ENCODE assay signal across 22 mouse cellular contexts in genomic region chr9:31844614-31845013, GRCm38 (mm10).
DNase-seq lines count a peak whose midpoint lies in the region; ATAC-seq and TF ChIP-seq lines count a peak whose summit lies in the region.
"Had no signal": no experiment of that assay in that cellular context is flagged by ENCODE, and none has a peak within 500 bp of the region (broad histone marks: within the 10 kb centered on the region; RNA-seq: fewer than 3 reads in every experiment).

No protein-coding gene starts in this region.

- WGBS in stomach, embryonic 16.5 days: 59% methylated on average over 5 of the region's 5 CpGs
- WGBS in stomach, postnatal 0 days: 48% methylated on average over 5 of the region's 5 CpGs
- 69% methylated on average over 5 of the region's 5 CpGs for WGBS in midbrain, embryonic 14.5 days
- WGBS in cerebellum, adult 2 months: 63% methylated on average over 5 of the region's 5 CpGs

- no peaks in the 10 kb centered on the region for H3K9me3 ChIP-seq in stomach, embryonic 16.5 days (replicated peaks; ENCODE audit: control insufficient read depth, low read length)
- H3K9me3 ChIP-seq in stomach, postnatal 0 days (ENCODE audit: control insufficient read depth, low read length): no peaks in the 10 kb centered on the region
- no peaks in the 10 kb centered on the region for H3K9me3 ChIP-seq in midbrain, embryonic 14.5 days (ENCODE audit: control insufficient read depth, low read length)
- H3K9me3 ChIP-seq: embryonic facial prominence, embryonic 12.5 days; forebrain, embryonic 15.5 days; heart, embryonic 13.5 days; hindbrain, embryonic 13.5 days had no signal

- no peak overlapping the region for H3K4me2 ChIP-seq in stomach, embryonic 16.5 days (ENCODE audit: low read depth, low read length)
- H3K4me2 ChIP-seq in stomach, postnatal 0 days (replicated peaks; ENCODE audit: low read depth): no peak overlapping the region
- H3K4me2 ChIP-seq in midbrain, embryonic 14.5 days (ENCODE audit: low read length): no peak overlapping the region
- H3K4me2 ChIP-seq: embryonic facial prominence, embryonic 12.5 days; forebrain, embryonic 15.5 days; heart, embryonic 13.5 days; hindbrain, embryonic 13.5 days had no signal

- H3K36me3 ChIP-seq in stomach, embryonic 16.5 days (ENCODE audit: control insufficient read depth, insufficient read depth, low read length): no peaks in the 10 kb centered on the region
- no peaks in the 10 kb centered on the region for H3K36me3 ChIP-seq in stomach, postnatal 0 days (ENCODE audit: control insufficient read depth, insufficient read depth, low read length)
- no peaks in the 10 kb centered on the region for H3K36me3 ChIP-seq in midbrain, embryonic 14.5 days (ENCODE audit: control insufficient read depth, insufficient read depth, low read length)
- H3K36me3 ChIP-seq: embryonic facial prominence, embryonic 12.5 days; forebrain, embryonic 15.5 days; G1E; heart, embryonic 13.5 days; hindbrain, embryonic 13.5 days had no signal

- H3K9ac ChIP-seq in stomach, embryonic 16.5 days (ENCODE audit: low read length): no peak overlapping the region
- no peak overlapping the region for H3K9ac ChIP-seq in stomach, postnatal 0 days (ENCODE audit: low read length)
- no peak overlapping the region for H3K9ac ChIP-seq in midbrain, embryonic 14.5 days (replicated peaks; ENCODE audit: low read length)
- H3K9ac ChIP-seq: embryonic facial prominence, embryonic 12.5 days; forebrain, embryonic 15.5 days; heart, embryonic 13.5 days; hindbrain, embryonic 13.5 days had no signal

- peak overlapping the region; percentile 41 for H3K27ac ChIP-seq in stomach, embryonic 16.5 days (ENCODE audit: low read length)
- no peak overlapping the region for H3K27ac ChIP-seq in stomach, postnatal 0 days (replicated peaks)
- H3K27ac ChIP-seq in midbrain, embryonic 14.5 days (replicated peaks; ENCODE audit: low read depth, low read length): no peak overlapping the region
- no peak overlapping the region for H3K27ac ChIP-seq in cerebellum, adult 2 months (ENCODE audit: insufficient read depth, low read length)
- H3K27ac ChIP-seq: embryonic facial prominence, embryonic 12.5 days; forebrain, embryonic 15.5 days; heart, embryonic 13.5 days; hindbrain, embryonic 13.5 days had no signal

- TF ChIP-seq POLR2A in cerebellum, adult 2 months (IDR thresholded peaks at IDR 0.05; ENCODE audit: borderline replicate concordance, insufficient read depth, low read length): no peak

- ATAC-seq in frontal cortex, adult (ENCODE audit: low TSS enrichment): peak; percentile 52
- ATAC-seq in stomach, embryonic 16.5 days (ENCODE audit: insufficient read depth, low FRiP score): peak; percentile 53; the same call in 1 of the 2 replicates
- no peak for ATAC-seq in stomach, postnatal 0 days (ENCODE audit: low FRiP score, low TSS enrichment)
- no peak for ATAC-seq in midbrain, embryonic 14.5 days (ENCODE audit: low FRiP score, low TSS enrichment)
- ATAC-seq: CD4-positive, CD25-positive, alpha-beta regulatory T cell, adult 4 months; forebrain, embryonic 15.5 days had no signal

- TF ChIP-seq EP300 in stomach, postnatal 0 days (optimal IDR thresholded peaks at IDR 0.05): no peak

- DNase-seq in frontal cortex, adult 2 months (ENCODE audit: extremely low spot score in 1 of 2, low spot score in 1 of 2): no peak
- no peak for DNase-seq in stomach, postnatal 0 days (ENCODE audit: low spot score)
- DNase-seq in thymus, postnatal 14 days: peak; percentile 61
- DNase-seq in yolk sac, embryonic 10.5 days (ENCODE audit: low spot score): no peak
- no peak for DNase-seq in midbrain, embryonic 14.5 days
- DNase-seq in cerebellum, adult 2 months: no peak
- DNase-seq: adrenal gland, postnatal 10 days; B cell, adult 2 months; cerebellum, adult 11 months; cerebellum, adult 9-10 months; cerebellum, postnatal 25 days; gastrocnemius, postnatal 25 days; heart, postnatal 10 days; heart, postnatal 4 days had no signal

- H3K27me3 ChIP-seq in stomach, embryonic 16.5 days (ENCODE audit: control insufficient read depth, insufficient read depth, low read length): no peaks in the 10 kb centered on the region
- H3K27me3 ChIP-seq in stomach, postnatal 0 days (ENCODE audit: control insufficient read depth, insufficient read depth, low read length): no peaks in the 10 kb centered on the region
- H3K27me3 ChIP-seq in midbrain, embryonic 14.5 days (ENCODE audit: control insufficient read depth, insufficient read depth, low read length): no peaks in the 10 kb centered on the region
- no peaks in the 10 kb centered on the region for H3K27me3 ChIP-seq in cerebellum, adult 2 months (ENCODE audit: control insufficient read depth, insufficient read depth, low read length)
- H3K27me3 ChIP-seq: forebrain, embryonic 15.5 days; heart, embryonic 13.5 days; hindbrain, embryonic 13.5 days had no signal

- TF ChIP-seq CTCF in stomach, postnatal 0 days (IDR thresholded peaks at IDR 0.05; ENCODE audit: low read depth): no peak
- no peak for TF ChIP-seq CTCF in cerebellum, adult 2 months (IDR thresholded peaks at IDR 0.05; ENCODE audit: borderline replicate concordance, insufficient read depth, low read depth, low read length)

- no peak overlapping the region for H3K4me3 ChIP-seq in stomach, embryonic 16.5 days (replicated peaks; ENCODE audit: low read length)
- no peak overlapping the region for H3K4me3 ChIP-seq in stomach, postnatal 0 days (ENCODE audit: low read depth, low read length)
- no peak overlapping the region for H3K4me3 ChIP-seq in midbrain, embryonic 14.5 days (replicated peaks; ENCODE audit: low read depth, low read length)
- no peak overlapping the region for H3K4me3 ChIP-seq in cerebellum, adult 2 months (replicated peaks; ENCODE audit: insufficient read depth, low read depth, low read length)
- H3K4me3 ChIP-seq: embryonic facial prominence, embryonic 12.5 days; forebrain, embryonic 15.5 days; heart, embryonic 13.5 days; hindbrain, embryonic 13.5 days had no signal

- peaks cover 7% of the 10 kb centered on the region for H3K4me1 ChIP-seq in stomach, embryonic 16.5 days (ENCODE audit: control insufficient read depth, insufficient read depth, low read length)
- no peaks in the 10 kb centered on the region for H3K4me1 ChIP-seq in stomach, postnatal 0 days (replicated peaks; ENCODE audit: control insufficient read depth, insufficient read depth)
- H3K4me1 ChIP-seq in midbrain, embryonic 14.5 days (ENCODE audit: control insufficient read depth, insufficient read depth, low read length): no peaks in the 10 kb centered on the region
- no peaks in the 10 kb centered on the region for H3K4me1 ChIP-seq in cerebellum, adult 2 months (ENCODE audit: control insufficient read depth, insufficient read depth, low read length)
- H3K4me1 ChIP-seq: embryonic facial prominence, embryonic 12.5 days; forebrain, embryonic 15.5 days; hindbrain, embryonic 13.5 days had no signal

Comparison
In these comparisons a context has a peak if more than half of its experiments do, and no peak if none do; other contexts are left out.
1. ATAC-seq: peak in frontal cortex, adult (single experiment) and stomach, embryonic 16.5 days (single experiment); none in stomach, postnatal 0 days (single experiment) and midbrain, embryonic 14.5 days (single experiment).